Mouse (Mus musculus) retina, postnatal 7 days (tissue): ENCODE results near the gene Elmod3.

Experiments used
- DNase-seq: peaks from one replicate; pipeline ENCODE4 v3.0.0-alpha.2; 2012; ENCODE audit warnings: low read depth, low spot score

Elmod3 gene

GRCm38 (mm10) chr6:72615151-72615550, 16.9 kb upstream of the Elmod3 start:
- DNase-seq, result no peak

DNA sequence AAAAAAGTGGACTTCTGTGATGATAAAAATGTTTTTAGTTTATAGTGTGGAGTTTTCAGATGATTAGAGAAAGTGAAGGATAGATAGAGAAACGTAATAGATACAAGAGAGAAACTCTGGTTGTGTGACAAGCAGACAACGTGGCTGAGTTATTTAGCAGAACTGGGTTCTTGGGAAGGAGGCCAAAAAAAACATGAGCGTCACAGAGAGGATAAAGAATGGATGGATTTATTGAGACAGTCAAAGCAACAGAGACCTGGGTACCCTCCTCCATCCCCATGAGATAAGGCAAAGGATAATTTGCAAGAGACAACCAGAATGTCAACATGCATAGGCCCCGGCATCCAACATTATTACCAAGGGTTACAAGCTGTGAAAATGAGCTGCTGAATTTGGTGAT, 12.0 kb upstream of the Elmod3 start:
- no peak for DNase-seq

GRCm38 (mm10) chr6:72608662-72609184, 10.5 kb upstream of the Elmod3 start:
- no peak for DNase-seq

- DNase-seq, result no peak
These were observed 9.5 kb upstream of the Elmod3 start for GRCm38 (mm10) chr6:72607676-72608075.

DNA sequence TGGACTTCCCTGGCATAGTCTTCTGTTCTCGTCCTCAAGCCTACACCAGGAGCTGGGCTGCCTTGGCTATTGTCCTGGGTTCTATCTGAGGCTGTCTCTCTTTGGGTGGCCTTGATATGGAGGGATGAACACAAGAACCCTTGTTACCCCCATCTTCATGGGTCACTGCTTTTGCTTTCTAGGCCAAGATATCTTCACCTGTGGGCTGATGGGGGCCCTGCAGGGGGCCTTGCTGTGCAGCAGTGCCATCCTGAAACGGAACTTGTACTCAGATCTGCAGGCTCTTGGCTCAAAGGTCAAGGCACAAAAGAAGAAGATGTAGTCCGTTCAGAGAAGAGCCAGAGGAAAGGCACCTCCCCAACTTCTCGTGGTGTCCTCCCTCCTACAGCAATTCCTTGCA, 8.8 kb upstream of the Elmod3 start:
- no peak for DNase-seq

DNA sequence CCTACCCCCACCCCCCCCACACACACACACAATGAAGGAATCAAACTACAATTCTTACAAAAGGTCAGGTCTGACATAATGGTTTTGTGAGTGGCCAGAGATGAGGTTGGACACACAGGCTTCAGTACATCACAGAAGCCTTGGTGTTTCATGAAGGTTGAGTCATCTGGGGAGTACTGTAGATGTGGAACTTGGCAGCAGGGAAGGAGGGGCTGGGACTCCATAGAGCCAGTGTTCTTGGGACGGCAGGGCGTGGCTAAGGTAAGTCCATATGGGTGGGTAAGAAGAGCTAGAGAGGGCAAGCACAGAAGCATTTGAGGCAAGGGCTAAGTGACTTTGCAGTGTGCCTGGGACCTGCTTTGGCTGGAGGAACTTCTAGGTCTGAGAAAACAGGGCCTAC, 5.9 kb upstream of the Elmod3 start:
- DNase-seq, result no peak

DNA sequence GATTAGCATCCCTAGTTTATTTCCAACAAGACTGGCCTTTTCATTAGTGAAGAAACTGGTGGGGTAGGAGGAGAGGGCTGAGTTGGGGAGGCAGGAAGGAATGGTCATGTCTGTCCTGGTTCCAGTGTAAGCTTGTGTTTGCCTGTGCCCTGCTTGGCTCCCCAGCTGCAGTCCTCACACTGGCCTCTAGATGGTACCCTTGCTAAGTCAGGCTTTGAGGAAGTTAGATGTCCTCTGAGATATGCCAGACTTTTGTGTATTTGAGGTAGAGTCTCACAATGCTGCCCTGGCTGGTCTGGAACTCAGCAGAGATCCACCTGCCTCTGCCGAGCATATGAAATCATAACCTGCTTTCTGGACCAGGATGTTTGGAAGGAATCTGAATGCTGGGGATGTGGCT, 3.5 kb upstream of the Elmod3 start:
- DNase-seq, result peak; percentile 41

DNA sequence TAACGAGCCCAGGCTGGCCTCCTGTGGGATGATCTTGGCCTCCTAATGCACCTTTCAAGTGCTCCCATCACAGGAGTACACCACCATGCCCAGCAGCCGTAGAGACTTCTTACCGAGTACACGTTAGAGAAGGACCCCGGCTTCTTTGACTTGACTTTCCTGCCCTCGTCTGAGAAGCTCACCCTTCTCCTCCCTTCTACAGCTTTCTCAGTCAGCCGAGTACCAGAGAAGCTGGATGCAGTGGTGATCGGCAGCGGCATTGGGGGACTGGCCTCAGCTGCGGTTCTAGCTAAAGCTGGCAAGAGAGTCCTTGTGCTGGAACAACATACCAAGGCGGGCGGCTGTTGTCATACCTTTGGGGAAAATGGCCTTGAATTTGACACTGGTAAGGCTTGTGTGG, 2.6 kb upstream of the Elmod3 start:
- no peak for DNase-seq

DNA sequence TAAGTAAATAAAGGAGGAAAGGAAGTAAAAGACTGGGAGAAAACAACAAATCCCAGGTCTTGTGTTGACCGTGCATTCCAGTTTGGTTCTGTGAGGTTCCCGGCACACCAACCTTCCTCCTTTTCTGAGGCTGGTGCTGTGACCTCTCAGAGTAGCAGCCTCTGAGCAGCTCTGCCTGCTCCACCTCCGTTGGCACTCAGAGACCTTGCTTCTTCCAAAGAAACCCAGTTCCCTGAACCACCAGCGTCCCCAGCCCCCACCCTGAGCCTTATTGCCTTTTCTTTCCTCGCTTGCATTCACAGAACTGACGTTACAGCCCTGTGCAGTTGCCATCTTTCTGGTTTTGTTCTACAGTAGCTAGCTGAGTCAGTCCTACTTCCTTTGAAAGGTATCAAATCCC, 2.0 kb upstream of the Elmod3 start:
- DNase-seq, result no peak

- no peak for DNase-seq
These were observed 761 bp upstream of the Elmod3 start for GRCm38 (mm10) chr6:72598791-72599557.

GRCm38 (mm10) chr6:72597083-72597874, 934 bp downstream of the Elmod3 start:
- no peak for DNase-seq

GRCm38 (mm10) chr6:72593914-72594313, 4.3 kb downstream of the Elmod3 start:
- no peak for DNase-seq

DNA sequence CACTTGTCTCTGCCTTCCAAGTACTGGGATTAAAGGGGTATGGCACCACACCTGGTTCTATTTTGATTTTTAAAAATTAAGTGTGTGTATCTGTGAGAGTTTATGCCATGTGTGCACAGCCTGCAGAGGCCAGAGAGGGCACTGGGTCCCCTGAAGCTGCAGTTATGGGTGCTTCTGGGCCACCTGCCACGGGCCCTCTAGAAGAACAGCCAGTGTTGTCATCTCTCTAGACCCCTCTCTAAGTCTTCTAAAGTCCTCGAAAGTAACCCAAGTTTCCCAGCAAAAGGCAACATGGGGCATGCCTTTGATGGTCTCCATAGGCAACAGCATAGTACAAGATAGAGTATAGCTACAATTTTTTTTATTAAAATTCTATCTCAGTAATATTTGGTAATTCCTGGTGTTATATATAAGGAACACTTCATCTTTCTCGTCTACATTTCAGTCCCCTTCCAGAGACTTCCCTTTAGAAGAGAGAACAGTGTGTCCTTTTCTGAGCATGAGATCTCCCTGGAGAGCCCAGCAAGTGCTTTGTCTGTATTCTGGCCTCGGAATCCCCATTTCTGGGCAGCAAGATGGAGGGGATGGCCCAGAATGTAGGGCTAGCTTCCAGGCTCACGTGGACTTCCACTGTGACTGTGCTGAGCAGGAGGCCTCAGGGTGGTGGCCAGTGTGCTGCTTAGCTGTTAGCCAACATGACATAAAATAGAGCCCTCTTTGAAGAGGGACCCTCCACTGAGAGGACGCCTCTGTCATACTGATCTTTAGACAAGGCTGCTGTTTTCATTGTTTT, 5.0 kb downstream of the Elmod3 start:
- DNase-seq, result no peak

- no peak for DNase-seq
These were observed 8.1 kb downstream of the Elmod3 start for GRCm38 (mm10) chr6:72590111-72590510.

- no peak for DNase-seq
These were observed 9.9 kb downstream of the Elmod3 start for GRCm38 (mm10) chr6:72588307-72588706.

GRCm38 (mm10) chr6:72586701-72587100, 11.5 kb downstream of the Elmod3 start:
- no peak for DNase-seq

DNA sequence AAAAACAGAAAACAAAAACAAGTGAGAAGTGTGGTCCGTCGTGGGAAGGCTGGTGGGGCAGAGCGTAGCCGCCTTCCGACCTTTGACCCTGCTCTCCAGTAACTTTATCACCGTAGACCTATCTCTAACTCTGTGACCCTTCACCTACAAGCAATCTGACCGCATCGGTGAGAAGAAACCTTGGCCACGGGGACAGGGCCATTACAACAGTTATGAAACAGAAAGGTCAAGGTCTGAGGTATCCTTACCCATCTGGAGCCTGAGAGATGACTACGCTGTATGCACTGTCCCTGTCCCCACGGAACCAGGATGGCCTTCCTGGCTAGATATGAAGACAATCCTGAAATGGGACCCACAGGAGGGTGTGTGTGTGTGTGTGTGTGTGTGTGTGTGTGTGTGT, 14.1 kb downstream of the Elmod3 start:
- DNase-seq, result no peak

- no peak for DNase-seq
These were observed 14.9 kb downstream of the Elmod3 start for GRCm38 (mm10) chr6:72583211-72583839.

DNA sequence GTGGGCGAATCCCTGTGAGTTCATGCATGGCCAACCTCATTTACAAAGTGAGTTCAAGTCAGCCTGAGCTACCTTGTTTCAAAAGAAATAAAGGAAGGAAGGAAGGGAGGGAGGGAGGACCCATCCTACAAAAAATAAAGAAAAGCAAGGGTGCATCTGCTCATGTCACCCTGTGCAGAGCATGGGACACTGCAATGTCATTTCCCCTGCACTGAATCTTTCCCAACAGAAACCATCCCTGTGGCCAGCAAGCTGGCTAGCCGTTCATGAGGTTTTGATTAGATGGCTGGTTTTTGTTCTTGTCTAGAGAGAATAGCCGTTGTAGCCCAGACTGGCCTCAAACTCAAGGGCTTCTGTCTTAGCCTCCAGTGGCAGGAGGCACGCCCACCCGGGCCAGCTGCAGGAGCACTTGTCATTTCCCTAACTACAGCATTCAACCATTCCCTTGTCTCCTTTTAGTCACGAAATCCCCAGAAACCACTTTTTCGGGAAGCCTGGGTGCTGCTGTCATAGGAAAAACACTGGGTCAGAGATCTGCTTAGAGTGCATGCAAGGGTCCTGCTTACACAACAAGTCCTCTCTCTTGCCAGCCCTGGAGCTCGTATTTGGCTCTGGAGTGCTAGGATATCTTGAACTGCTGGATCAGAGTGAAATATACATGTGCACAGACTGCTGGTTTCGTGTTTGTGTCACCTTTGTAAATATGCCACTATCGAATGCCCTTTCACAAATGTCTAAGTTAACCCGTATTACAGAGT, 16.4 kb downstream of the Elmod3 start:
- no peak for DNase-seq

DNA sequence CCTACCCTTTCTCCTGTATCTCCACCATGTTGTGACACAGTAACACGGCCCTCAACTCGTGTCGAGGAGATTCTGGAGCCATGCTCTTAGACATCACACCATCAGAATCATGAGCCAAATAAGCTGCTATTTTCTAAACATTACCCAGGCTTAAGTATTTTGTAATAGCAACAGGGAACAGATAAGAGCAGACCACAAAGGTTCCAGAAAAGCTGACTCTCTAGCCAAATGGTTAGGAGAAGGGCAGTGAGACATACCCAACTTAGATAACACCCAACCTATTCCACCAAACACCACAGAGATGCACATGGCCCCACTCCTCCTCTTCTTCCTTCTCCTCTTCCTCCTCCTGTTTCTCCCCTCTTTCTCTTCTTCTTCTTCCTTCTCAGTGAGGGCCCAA, 22.2 kb downstream of the Elmod3 start:
- DNase-seq, result no peak

- no peak for DNase-seq
These were observed 26.4 kb downstream of the Elmod3 start for GRCm38 (mm10) chr6:72571826-72572225.
